Mouse (Mus musculus) intestine, postnatal 0 days (tissue): Measurements from ENCODE around the gene Polr3gl. TPM values are rescaled to one million over a fixed set of nuclear protein-coding genes. Genes with fewer than 3 reads are reported as not detected.
"Not testable (repeated sequence)": the region's sequence is repeated elsewhere in the genome, so short reads cannot be mapped to it uniquely, and the experiment has no call there.

Source experiments
- ATAC-seq: fragments of 200-750 bp; cut with Nextera tagmentation; 2 replicates; pipeline ENCODE4 v1.8.0; 2017; ENCODE audit warnings: mild to moderate bottlenecking, moderate TSS enrichment, moderate library complexity
- H3K27ac ChIP-seq: fragments of 300-500 bp; sonication (generic); 2 replicates; pipeline ENCODE4 v1.5.1; 2014; ENCODE audit warnings: mild to moderate bottlenecking, low read depth, low read length, moderate library complexity
- H3K27me3 ChIP-seq: fragments of 300-500 bp; sonication (generic); replicated peaks from 2 replicates; pipeline ENCODE4 v1.6.1; 2014; ENCODE audit warnings: low read length, mixed read lengths; ENCODE audit not compliant: control insufficient read depth, insufficient read depth
- H3K36me3 ChIP-seq: fragments of 300-500 bp; sonication (generic); 2 replicates; pipeline ENCODE4 v1.6.1; 2014; ENCODE audit warnings: mild to moderate bottlenecking, moderate library complexity; ENCODE audit not compliant: control insufficient read depth, insufficient read depth
- H3K4me1 ChIP-seq: fragments of 300-500 bp; sonication (generic); replicated peaks from 2 replicates; pipeline ENCODE4 v1.6.1; 2014; ENCODE audit warnings: antibody characterized with exemption, low read length, mixed read lengths; ENCODE audit not compliant: control insufficient read depth, insufficient read depth
- H3K4me2 ChIP-seq: fragments of 300-500 bp; sonication (generic); replicated peaks from 2 replicates; pipeline ENCODE4 v1.6.1; 2014; ENCODE audit warnings: low read depth, mild to moderate bottlenecking, moderate library complexity
- H3K4me3 ChIP-seq: fragments of 300-500 bp; sonication (generic); 2 replicates; pipeline ENCODE4 v1.5.1; 2014; ENCODE audit warnings: low read depth, low read length
- H3K9ac ChIP-seq: fragments of 300-500 bp; sonication (generic); 2 replicates; pipeline ENCODE4 v1.6.1; 2014; ENCODE audit warnings: mild to moderate bottlenecking, low read depth, low read length
- H3K9me3 ChIP-seq: fragments of 300-500 bp; sonication (generic); 2 replicates; pipeline ENCODE4 v1.6.1; 2016; ENCODE audit warnings: mixed run types; ENCODE audit not compliant: control insufficient read depth
- CTCF ChIP-seq: sonication (generic); IDR thresholded peaks from 2 replicates; pipeline ENCODE4 v1.5.1; 2016; ENCODE audit warnings: low read depth, mild to moderate bottlenecking, control low read depth, antibody characterized with exemption, moderate library complexity
- WGBS: fragments of 180-500 bp; shearing (Covaris S2); extraction: QIAGEN DNeasy Blood & Tissue Kit; methylation state at CpG from one replicate; pipeline ENCODE4 v1.1.7; 2014; 5-methylcytosine and 5-hydroxymethylcytosine counted together
- polyA plus RNA-seq: library from polyadenylated mRNA; unstranded; fragments of >200 nt; fragmentation: Nextera tagmentation; extraction: Ambion mirVana; gene quantifications from 2 replicates; pipeline ENCODE4 v1.2.1, GENCODE M21; 2015

Polr3gl gene
- polyA plus RNA-seq, 1 experiment from 2014 or later = 18.7 TPM

DNA sequence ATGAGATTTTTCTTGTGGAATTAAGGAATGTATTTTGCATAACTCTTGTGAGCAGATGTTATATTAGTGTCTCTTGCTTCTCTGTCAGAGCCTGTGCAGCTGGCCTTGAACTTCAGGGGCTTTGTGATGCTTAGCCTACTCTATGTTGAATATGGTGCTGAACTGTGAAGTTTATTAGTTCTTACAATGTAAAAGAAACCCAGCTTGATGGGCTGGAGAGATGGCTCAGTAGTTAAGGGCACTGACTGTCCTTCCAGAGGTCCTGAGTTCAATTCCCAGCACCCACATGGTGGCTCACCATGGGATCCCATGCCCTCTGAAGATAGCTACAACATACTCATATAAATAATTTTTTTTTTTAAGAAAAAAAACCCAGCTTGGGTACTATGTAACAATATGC, 38.1 kb upstream of the Polr3gl start:
- no peak for ATAC-seq
- no peak overlapping the region for H3K4me3 ChIP-seq
- no peak for TF ChIP-seq CTCF
- H3K27me3 ChIP-seq = no peaks in the 10 kb centered on the region
- no peak overlapping the region for H3K4me2 ChIP-seq
- H3K36me3 ChIP-seq = peaks cover 19% of the 10 kb centered on the region
- H3K27ac ChIP-seq = no peak overlapping the region
- H3K9ac ChIP-seq = no peak overlapping the region
- H3K4me1 ChIP-seq = no peaks in the 10 kb centered on the region
- H3K9me3 ChIP-seq = no peaks in the 10 kb centered on the region

- WGBS = under 1% methylated on average over 48 of the region's 48 CpGs
- Histone ChIP-seq H3K4me3 (peak within 1 kb of the TSS; percentile 66), H3K9ac (peak within 1 kb of the TSS; percentile 66), H3K4me1 (no peaks in the 10 kb centered on the region), H3K27me3 (no peaks in the 10 kb centered on the region), H3K36me3 (peaks cover 19% of the 10 kb centered on the region), H3K4me2 (peak within 1 kb of the TSS; percentile 77), H3K9me3 (no peaks in the 10 kb centered on the region), H3K27ac (peak within 1 kb of the TSS; percentile 54)
- TF ChIP-seq CTCF = no peak
- peak; percentile 96 for ATAC-seq
These were observed 36.0 kb upstream of the Polr3gl start, which contains the start of gene Rbm8a for GRCm38 (mm10) chr3:96629729-96630600. TSS of gene Rbm8a (plus strand) at chr3:96629933.

GRCm38 (mm10) chr3:96623201-96623600, 29.2 kb upstream of the Polr3gl start:
- Histone ChIP-seq H3K36me3 (peaks cover 29% of the 10 kb centered on the region), H3K9me3 (no peaks in the 10 kb centered on the region), H3K4me3 (no peak overlapping the region), H3K4me2 (no peak overlapping the region), H3K9ac (no peak overlapping the region), H3K4me1 (no peaks in the 10 kb centered on the region), H3K27ac (no peak overlapping the region), H3K27me3 (no peaks in the 10 kb centered on the region)
- TF ChIP-seq CTCF = no peak
- 96% methylated on average over 4 of the region's 4 CpGs for WGBS
- ATAC-seq = no peak

- Histone ChIP-seq H3K36me3 (peaks cover 25% of the 10 kb centered on the region), H3K4me2 (no peak overlapping the region), H3K4me1 (no peaks in the 10 kb centered on the region), H3K27me3 (no peaks in the 10 kb centered on the region), H3K9ac (no peak overlapping the region), H3K9me3 (no peaks in the 10 kb centered on the region), H3K4me3 (no peak overlapping the region), H3K27ac (no peak overlapping the region)
- ATAC-seq = no peak
- no peak for TF ChIP-seq CTCF
- WGBS = 93% methylated on average over 3 of the region's 3 CpGs
These were observed 24.0 kb upstream of the Polr3gl start for GRCm38 (mm10) chr3:96617941-96618340.

GRCm38 (mm10) chr3:96606618-96607017, 12.6 kb upstream of the Polr3gl start:
- H3K4me2 ChIP-seq = no peak overlapping the region
- no peaks in the 10 kb centered on the region for H3K36me3 ChIP-seq
- H3K27me3 ChIP-seq = no peaks in the 10 kb centered on the region; the same call in 1 of the 2 replicates
- H3K4me3 ChIP-seq = no peak overlapping the region
- no peak for TF ChIP-seq CTCF
- ATAC-seq = no peak
- WGBS = 91% methylated on average over 4 of the region's 4 CpGs
- H3K9me3 ChIP-seq = no peaks in the 10 kb centered on the region
- no peak overlapping the region for H3K9ac ChIP-seq
- no peak overlapping the region for H3K27ac ChIP-seq
- H3K4me1 ChIP-seq = no peaks in the 10 kb centered on the region

GRCm38 (mm10) chr3:96606007-96606406, 12.0 kb upstream of the Polr3gl start:
- 88% methylated on average over 3 of the region's 4 CpGs for whole genome bisulfite sequencing
- H3K27ac ChIP-seq, H3K4me1 ChIP-seq, H3K9me3 ChIP-seq, H3K9ac ChIP-seq, H3K27me3 ChIP-seq, H3K4me3 ChIP-seq, H3K36me3 ChIP-seq, H3K4me2 ChIP-seq, ATAC-seq: not testable (repeated sequence)
